Mouse (Mus musculus): ENCODE results near the gene Adamts7. TPM values are rescaled to one million over a fixed set of nuclear protein-coding genes. Genes with fewer than 3 reads are reported as not detected.

Adamts7 gene
- polyA plus RNA-seq, 2 experiments, result 19.4 to 44.3 TPM

DNA sequence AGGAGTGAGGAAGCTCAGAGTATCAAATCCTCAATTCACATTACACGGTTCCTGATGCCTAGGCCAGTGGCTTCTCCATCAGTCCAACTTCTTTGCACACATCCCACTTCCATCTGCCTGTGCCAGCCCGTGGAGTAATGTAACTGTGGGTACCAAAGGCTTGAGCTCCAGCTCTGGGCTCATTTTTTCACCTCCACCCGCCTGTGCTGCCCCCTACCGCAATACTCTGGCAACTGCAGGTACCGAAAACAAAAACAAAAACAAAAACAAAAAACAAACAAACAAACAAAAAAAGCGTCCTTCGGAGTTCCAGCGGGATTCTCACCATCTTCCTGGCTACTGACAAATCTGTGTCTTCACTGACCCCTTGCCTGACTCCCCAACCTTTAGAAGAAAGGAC lies 27.4 kb upstream of the Adamts7 start:
- H3K4me3 ChIP-seq (replicated peaks; ENCODE audit: low read length), result no peak overlapping the region
- no peak overlapping the region for H3K9ac ChIP-seq (ENCODE audit: low read depth, low read length, severe bottlenecking)
- no peak overlapping the region for H3K27ac ChIP-seq (replicated peaks; ENCODE audit: low read depth, low read length)
- H3K9me3 ChIP-seq (ENCODE audit: control insufficient read depth, low read length), result no peaks in the 10 kb centered on the region
- H3K27me3 ChIP-seq (ENCODE audit: control insufficient read depth, insufficient read depth, low read length), result no peaks in the 10 kb centered on the region
- H3K4me2 ChIP-seq (replicated peaks; ENCODE audit: low read depth, low read length, severe bottlenecking), result no peak overlapping the region
- DNase-seq (ENCODE audit: low spot score) (no peak), ATAC-seq (ENCODE audit: low FRiP score, low read depth) (no peak)
- TF ChIP-seq POLR2A (IDR thresholded peaks at IDR 0.05; ENCODE audit: borderline replicate concordance, extremely low read depth, insufficient read depth, insufficient read length), result no peak
- no peaks in the 10 kb centered on the region for H3K4me1 ChIP-seq (ENCODE audit: control insufficient read depth, insufficient read depth, low read length)
- 76% methylated on average over 8 of the region's 8 CpGs for WGBS
- H3K36me3 ChIP-seq (ENCODE audit: control insufficient read depth, insufficient read depth, low read length), result no peaks in the 10 kb centered on the region

DNA sequence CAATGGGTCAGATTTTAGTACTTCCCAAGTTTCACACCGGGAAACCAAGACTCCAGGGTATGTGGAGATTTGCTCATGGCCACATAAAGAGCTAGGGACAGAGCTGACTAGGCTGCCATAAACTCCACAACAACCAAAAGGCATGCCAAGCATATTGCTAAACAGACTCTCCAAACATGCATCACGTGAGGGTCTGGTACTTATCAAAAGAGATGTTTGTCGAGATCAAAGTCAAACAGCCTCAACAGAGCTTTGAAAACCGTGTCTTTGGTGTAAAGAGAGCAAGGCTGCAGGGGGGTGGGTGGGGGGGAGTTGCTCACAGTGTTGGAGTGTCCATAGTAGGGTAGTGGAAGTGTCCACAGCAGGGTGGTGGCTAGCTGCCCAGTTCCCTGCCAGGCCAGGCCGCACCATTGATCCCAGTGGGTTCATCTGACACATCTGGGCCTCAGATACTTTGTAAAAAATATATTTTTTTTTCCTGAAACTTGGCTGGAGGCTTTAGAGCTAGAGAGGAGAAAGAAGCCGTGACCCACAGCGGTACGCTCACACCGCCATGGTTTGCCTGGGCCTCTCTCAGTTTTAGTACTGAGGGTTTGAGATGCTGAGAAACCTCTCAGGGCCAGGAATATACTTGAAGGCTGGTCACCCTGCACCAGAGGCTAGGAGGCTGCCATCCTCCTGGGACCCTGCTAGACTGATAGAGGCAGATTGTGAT lies 26.7 kb upstream of the Adamts7 start:
- Histone ChIP-seq H3K27me3 (ENCODE audit: control insufficient read depth, insufficient read depth, low read length) (no peaks in the 10 kb centered on the region), H3K27ac (replicated peaks; ENCODE audit: low read depth, low read length) (no peak overlapping the region), H3K4me2 (replicated peaks; ENCODE audit: low read depth, low read length, severe bottlenecking) (no peak overlapping the region), H3K9me3 (ENCODE audit: control insufficient read depth, low read length) (no peaks in the 10 kb centered on the region), H3K36me3 (ENCODE audit: control insufficient read depth, insufficient read depth, low read length) (no peaks in the 10 kb centered on the region), H3K9ac (ENCODE audit: low read depth, low read length, severe bottlenecking) (no peak overlapping the region), H3K4me1 (ENCODE audit: control insufficient read depth, insufficient read depth, low read length) (no peaks in the 10 kb centered on the region), H3K4me3 (replicated peaks; ENCODE audit: low read length) (no peak overlapping the region)
- WGBS, result 57% methylated on average over 9 of the region's 9 CpGs
- ATAC-seq (ENCODE audit: low FRiP score, low read depth) (no peak), DNase-seq (ENCODE audit: low spot score) (no peak)
- no peak for TF ChIP-seq POLR2A (IDR thresholded peaks at IDR 0.05; ENCODE audit: borderline replicate concordance, extremely low read depth, insufficient read depth, insufficient read length)

DNA sequence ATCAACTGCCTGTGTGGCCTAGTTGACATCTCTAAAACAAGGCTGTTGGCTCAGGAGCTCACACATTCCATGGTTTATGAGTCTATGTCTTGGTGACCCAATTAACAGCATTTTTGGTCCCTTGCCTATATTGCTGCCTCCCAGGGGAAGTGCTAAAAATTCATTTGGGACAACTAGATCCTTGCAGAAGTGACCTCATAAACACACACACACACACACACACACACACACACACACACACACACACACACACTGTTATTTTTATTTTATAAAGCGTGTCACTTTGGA lies 26.2 kb upstream of the Adamts7 start:
- ATAC-seq (ENCODE audit: low FRiP score, low read depth), result no peak
- H3K4me2 ChIP-seq (replicated peaks; ENCODE audit: low read depth, low read length, severe bottlenecking), result no peak overlapping the region
- no peaks in the 10 kb centered on the region for H3K4me1 ChIP-seq (ENCODE audit: control insufficient read depth, insufficient read depth, low read length)
- H3K4me3 ChIP-seq (replicated peaks; ENCODE audit: low read length), result no peak overlapping the region
- WGBS, result 76% methylated on average over 1 of the region's 1 CpGs
- no peaks in the 10 kb centered on the region for H3K36me3 ChIP-seq (ENCODE audit: control insufficient read depth, insufficient read depth, low read length)
- no peak for DNase-seq (ENCODE audit: low spot score)
- no peak overlapping the region for H3K27ac ChIP-seq (replicated peaks; ENCODE audit: low read depth, low read length)
- no peak for TF ChIP-seq POLR2A (IDR thresholded peaks at IDR 0.05; ENCODE audit: borderline replicate concordance, extremely low read depth, insufficient read depth, insufficient read length)
- no peaks in the 10 kb centered on the region for H3K9me3 ChIP-seq (ENCODE audit: control insufficient read depth, low read length)
- no peak overlapping the region for H3K9ac ChIP-seq (ENCODE audit: low read depth, low read length, severe bottlenecking)
- no peaks in the 10 kb centered on the region for H3K27me3 ChIP-seq (ENCODE audit: control insufficient read depth, insufficient read depth, low read length)

DNA sequence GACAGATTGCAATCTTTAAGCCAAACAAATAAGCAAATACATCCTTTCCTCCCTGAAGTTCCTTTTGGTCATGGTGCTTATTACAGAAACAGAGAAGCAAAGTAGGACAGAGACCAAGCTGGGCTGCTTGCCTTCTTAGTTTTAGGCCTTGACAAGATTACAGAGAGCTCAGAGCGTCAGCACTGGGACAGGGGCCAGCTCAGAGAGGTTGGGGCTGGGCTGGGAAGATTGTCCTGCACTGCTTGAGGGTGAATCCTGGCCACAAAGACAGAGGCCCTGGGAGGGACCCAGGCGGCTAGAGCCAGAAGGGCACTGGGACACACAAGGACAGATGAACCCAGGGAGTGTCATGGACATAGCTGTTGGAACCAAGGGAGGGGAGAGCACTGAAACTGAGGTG lies 17.1 kb upstream of the Adamts7 start:
- no peak for TF ChIP-seq POLR2A (IDR thresholded peaks at IDR 0.05; ENCODE audit: borderline replicate concordance, extremely low read depth, insufficient read depth, insufficient read length)
- no peak overlapping the region for H3K9ac ChIP-seq (ENCODE audit: low read depth, low read length, severe bottlenecking)
- H3K27ac ChIP-seq (replicated peaks; ENCODE audit: low read depth, low read length), result no peak overlapping the region
- DNase-seq (ENCODE audit: low spot score), result no peak
- 44% methylated on average over 2 of the region's 2 CpGs for WGBS
- no peaks in the 10 kb centered on the region for H3K9me3 ChIP-seq (ENCODE audit: control insufficient read depth, low read length)
- H3K36me3 ChIP-seq (ENCODE audit: control insufficient read depth, insufficient read depth, low read length), result no peaks in the 10 kb centered on the region
- H3K27me3 ChIP-seq (ENCODE audit: control insufficient read depth, insufficient read depth, low read length), result no peaks in the 10 kb centered on the region
- no peak overlapping the region for H3K4me3 ChIP-seq (replicated peaks; ENCODE audit: low read length)
- no peak overlapping the region for H3K4me2 ChIP-seq (replicated peaks; ENCODE audit: low read depth, low read length, severe bottlenecking)
- no peak for ATAC-seq (ENCODE audit: low FRiP score, low read depth)
- H3K4me1 ChIP-seq (ENCODE audit: control insufficient read depth, insufficient read depth, low read length), result no peaks in the 10 kb centered on the region

DNA sequence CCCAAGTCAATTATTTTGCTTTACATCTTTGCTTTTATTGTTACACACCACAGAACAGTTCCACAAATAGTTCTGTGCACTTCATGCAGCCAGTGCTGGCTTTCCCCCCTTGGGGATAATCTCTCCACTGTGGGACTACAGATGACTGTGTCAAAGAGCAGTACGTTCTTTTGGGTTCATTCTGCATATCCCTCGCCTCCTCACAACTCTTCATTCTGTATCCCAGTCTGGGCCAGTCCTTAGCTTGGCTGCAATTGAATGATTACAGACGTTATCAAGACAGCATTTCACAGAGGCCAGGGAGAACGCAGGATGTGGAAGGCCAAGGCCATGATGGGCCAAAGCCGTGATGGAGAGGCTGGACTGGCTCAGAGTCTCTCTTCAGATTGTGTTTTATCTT lies 16.0 kb upstream of the Adamts7 start:
- Histone ChIP-seq H3K9me3 (ENCODE audit: control insufficient read depth, low read length) (no peaks in the 10 kb centered on the region), H3K9ac (ENCODE audit: low read depth, low read length, severe bottlenecking) (no peak overlapping the region), H3K27me3 (ENCODE audit: control insufficient read depth, insufficient read depth, low read length) (no peaks in the 10 kb centered on the region), H3K27ac (replicated peaks; ENCODE audit: low read depth, low read length) (no peak overlapping the region), H3K4me3 (replicated peaks; ENCODE audit: low read length) (no peak overlapping the region), H3K36me3 (ENCODE audit: control insufficient read depth, insufficient read depth, low read length) (no peaks in the 10 kb centered on the region), H3K4me1 (ENCODE audit: control insufficient read depth, insufficient read depth, low read length) (no peaks in the 10 kb centered on the region), H3K4me2 (replicated peaks; ENCODE audit: low read depth, low read length, severe bottlenecking) (no peak overlapping the region)
- DNase-seq (ENCODE audit: low spot score), result no peak
- 76% methylated on average over 5 of the region's 5 CpGs for WGBS
- TF ChIP-seq POLR2A (IDR thresholded peaks at IDR 0.05; ENCODE audit: borderline replicate concordance, extremely low read depth, insufficient read depth, insufficient read length), result no peak
- ATAC-seq (ENCODE audit: low FRiP score, low read depth), result no peak
